Mouse (Mus musculus): Measurements from ENCODE around the gene Kcnip1. TPM values are rescaled to one million over a fixed set of nuclear protein-coding genes. Genes with fewer than 3 reads are reported as not detected.
A peak's percentile ranks its signal among the peaks of the same experiment; 100 is the strongest.

Gene Kcnip1
- total RNA-seq, 4 experiments from 2014 or later: 2.9 to 8.4 (median 5.9) TPM

GRCm38 (mm10) chr11:33827085-33827828 lies 165.7 kb downstream of the Kcnip1 start:
- no peak for DNase-seq

- DNase-seq: no peak
Observed at GRCm38 (mm10) chr11:33824739-33825138, 168.2 kb downstream of the Kcnip1 start.

GRCm38 (mm10) chr11:33821331-33821730 lies 171.6 kb downstream of the Kcnip1 start:
- DNase-seq: no peak

GRCm38 (mm10) chr11:33820876-33821275 lies 172.1 kb downstream of the Kcnip1 start:
- DNase-seq: no peak

- DNase-seq: no peak
Observed at GRCm38 (mm10) chr11:33818861-33819503, 174.0 kb downstream of the Kcnip1 start.

GRCm38 (mm10) chr11:33816020-33816419 lies 176.9 kb downstream of the Kcnip1 start:
- no peak for DNase-seq

GRCm38 (mm10) chr11:33810105-33810504 lies 182.8 kb downstream of the Kcnip1 start:
- no peak for DNase-seq

- no peak for DNase-seq
Observed at GRCm38 (mm10) chr11:33803093-33803492, 189.9 kb downstream of the Kcnip1 start.

- no peak for DNase-seq
Observed at GRCm38 (mm10) chr11:33800436-33801088, 192.4 kb downstream of the Kcnip1 start.

- no peak for DNase-seq
Observed at GRCm38 (mm10) chr11:33799933-33800332, 193.0 kb downstream of the Kcnip1 start.

- DNase-seq: no peak
Observed at GRCm38 (mm10) chr11:33798094-33798648, 194.8 kb downstream of the Kcnip1 start.

- no peak for DNase-seq
Observed at GRCm38 (mm10) chr11:33787362-33787761, 205.6 kb downstream of the Kcnip1 start.

GRCm38 (mm10) chr11:33786572-33786971 lies 206.4 kb downstream of the Kcnip1 start:
- no peak for DNase-seq

GRCm38 (mm10) chr11:33781561-33781971 lies 211.4 kb downstream of the Kcnip1 start:
- DNase-seq: no peak

GRCm38 (mm10) chr11:33780263-33780662 lies 212.7 kb downstream of the Kcnip1 start:
- DNase-seq: no peak

GRCm38 (mm10) chr11:33772615-33773141 lies 220.3 kb downstream of the Kcnip1 start:
- no peak for DNase-seq

- no peak for DNase-seq
Observed at GRCm38 (mm10) chr11:33772043-33772442, 220.9 kb downstream of the Kcnip1 start.

- peak; percentile 15 for DNase-seq
Observed at GRCm38 (mm10) chr11:33766976-33767938, 225.7 kb downstream of the Kcnip1 start.

- DNase-seq: no peak
Observed at GRCm38 (mm10) chr11:33761201-33761755, 231.7 kb downstream of the Kcnip1 start.

GRCm38 (mm10) chr11:33756624-33757023 lies 236.3 kb downstream of the Kcnip1 start:
- DNase-seq: no peak

- no peak for DNase-seq
Observed at GRCm38 (mm10) chr11:33752431-33752873, 240.5 kb downstream of the Kcnip1 start.

Data from adrenal gland, adult 8-10 months (tissue).